Mouse (Mus musculus) MEL (cell line): ENCODE data around the gene Ttc9c. TPM values are rescaled to one million over a fixed set of nuclear protein-coding genes. Genes with fewer than 3 reads are reported as not detected.

ENCODE experiments used
- DNase-seq: peaks from one replicate; pipeline ENCODE4 v3.0.0; 2011; ENCODE audit warnings: low read depth, low spot score
- H3K27ac ChIP-seq: 2 replicates; pipeline ENCODE4 v1.5.1; 2012; ENCODE audit warnings: low read depth, mild to moderate bottlenecking, control low read depth, low read length, moderate library complexity; ENCODE audit not compliant: control insufficient read depth
- H3K27me3 ChIP-seq, 2 experiments: fragments of 150-350 bp in 1 of 2; sonication (generic) in 1 of 2; 2 replicates each; pipeline ENCODE4 v1.6.1; 2012; ENCODE audit warnings: low read length in 2 of 2, mild to moderate bottlenecking in 2 of 2, improper control_type of control experiment in 1 of 2, moderate library complexity in 1 of 2; ENCODE audit not compliant: insufficient read depth in 2 of 2, control insufficient read depth in 1 of 2
- H3K36me3 ChIP-seq, 2 experiments: 2 replicates each; pipeline ENCODE4 v1.6.1; 2012 to 2014; ENCODE audit warnings: low read length in 2 of 2, improper control_type of control experiment in 1 of 2, inconsistent platforms in 1 of 2, mild to moderate bottlenecking in 1 of 2; ENCODE audit not compliant: insufficient read depth in 2 of 2, control insufficient read depth in 1 of 2
- H3K4me1 ChIP-seq, 2 experiments: fragments of 150-350 bp in 1 of 2; sonication (generic) in 1 of 2; 2 replicates each; pipeline ENCODE4 v1.6.1; 2012; ENCODE audit warnings: low read length in 2 of 2, improper control_type of control experiment in 1 of 2, mild to moderate bottlenecking in 1 of 2; ENCODE audit not compliant: insufficient read depth in 2 of 2, control insufficient read depth in 1 of 2
- H3K4me3 ChIP-seq, 2 experiments: fragments of 150-350 bp in 1 of 2; sonication (generic) in 1 of 2; 2 replicates each; pipeline ENCODE4 v1.5.1; 2012; ENCODE audit warnings: low read depth in 2 of 2, low read length in 2 of 2, mild to moderate bottlenecking in 2 of 2, moderate library complexity in 2 of 2, control low read depth in 1 of 2, improper control_type of control experiment in 1 of 2; ENCODE audit not compliant: control insufficient read depth in 1 of 2, insufficient read depth in 1 of 2
- H3K79me2 ChIP-seq: 2 replicates; pipeline ENCODE4 v1.6.1; 2012; ENCODE audit warnings: mild to moderate bottlenecking, low read length, moderate library complexity; ENCODE audit not compliant: control insufficient read depth, poor library complexity, insufficient read depth
- H3K9ac ChIP-seq: 2 replicates; pipeline ENCODE4 v1.6.1; 2012; ENCODE audit warnings: low read depth, mild to moderate bottlenecking, control low read depth, low read length, moderate library complexity; ENCODE audit not compliant: control insufficient read depth, poor library complexity, severe bottlenecking
- H3K9me3 ChIP-seq: fragments of 150-350 bp; sonication (generic); replicated peaks from 2 replicates; pipeline ENCODE4 v1.6.1; 2012; ENCODE audit warnings: mild to moderate bottlenecking, low read length, improper control_type of control experiment, moderate library complexity; ENCODE audit not compliant: insufficient read depth
- BHLHE40 ChIP-seq: IDR thresholded peaks from 2 replicates; pipeline ENCODE4 v1.6.1; 2012; ENCODE audit warnings: low read depth, mild to moderate bottlenecking, inconsistent platforms, low read length, improper control_type of control experiment, borderline replicate concordance
- CHD1 ChIP-seq: IDR thresholded peaks from 2 replicates; pipeline ENCODE4 v1.6.1; 2012; ENCODE audit warnings: low read depth, mild to moderate bottlenecking, inconsistent platforms, low read length, improper control_type of control experiment
- CHD2 ChIP-seq: IDR thresholded peaks from 2 replicates; pipeline ENCODE4 v1.6.1; 2011; ENCODE audit warnings: low read length, improper control_type of control experiment
- CTCF ChIP-seq, 3 experiments: IDR thresholded peaks in 2 of 3; conservative IDR thresholded peaks in 1 of 3; 2 replicates each; pipeline ENCODE4 v1.5.1; 2011 to 2012; ENCODE audit warnings: low read length in 3 of 3, low read depth in 2 of 3, mild to moderate bottlenecking in 2 of 3, improper control_type of control experiment in 1 of 3, inconsistent platforms in 1 of 3, mixed read lengths in 1 of 3, moderate library complexity in 1 of 3; ENCODE audit not compliant: control insufficient read depth in 1 of 3, insufficient read depth in 1 of 3, poor library complexity in 1 of 3, severe bottlenecking in 1 of 3
- E2F4 ChIP-seq: IDR thresholded peaks from 2 replicates; pipeline ENCODE4 v1.6.1; 2011; ENCODE audit warnings: low read depth, low read length, improper control_type of control experiment, borderline replicate concordance
- ELF1 ChIP-seq: IDR thresholded peaks from 2 replicates; pipeline ENCODE4 v1.6.1; 2014; ENCODE audit warnings: low read depth, mild to moderate bottlenecking, inconsistent platforms, low read length, improper control_type of control experiment, moderate library complexity
- ETS1 ChIP-seq: IDR thresholded peaks from 2 replicates; pipeline ENCODE4 v1.6.1; 2012; ENCODE audit warnings: low read depth, mild to moderate bottlenecking, inconsistent platforms, low read length, improper control_type of control experiment, moderate library complexity
- GABPA ChIP-seq: IDR thresholded peaks from 2 replicates; pipeline ENCODE4 v1.6.1; 2012; ENCODE audit warnings: low read depth, mild to moderate bottlenecking, inconsistent platforms, low read length, improper control_type of control experiment, moderate library complexity
- GATA1 ChIP-seq: IDR thresholded peaks from 2 replicates; pipeline ENCODE4 v1.6.1; 2011; ENCODE audit warnings: low read depth, low read length, improper control_type of control experiment
- HCFC1 ChIP-seq: IDR thresholded peaks from 2 replicates; pipeline ENCODE4 v1.6.1; 2012; ENCODE audit warnings: low read depth, mild to moderate bottlenecking, inconsistent platforms, low read length, improper control_type of control experiment, moderate library complexity
- KAT2A ChIP-seq: conservative IDR thresholded peaks from 2 replicates; pipeline ENCODE4 v1.6.1; 2012; ENCODE audit warnings: low read depth, low read length, improper control_type of control experiment, inconsistent platforms
- MAFK ChIP-seq: IDR thresholded peaks from 2 replicates; pipeline ENCODE4 v1.6.1; 2011; ENCODE audit warnings: low read depth, mild to moderate bottlenecking, low read length, improper control_type of control experiment, borderline replicate concordance
- MAX ChIP-seq: IDR thresholded peaks from 2 replicates; pipeline ENCODE4 v1.6.1; 2011; ENCODE audit warnings: low read length, improper control_type of control experiment
- MAZ ChIP-seq: IDR thresholded peaks from 2 replicates; pipeline ENCODE4 v1.6.1; 2012; ENCODE audit warnings: low read depth, mild to moderate bottlenecking, inconsistent platforms, low read length, improper control_type of control experiment
- MEF2A ChIP-seq: IDR thresholded peaks from 2 replicates; pipeline ENCODE4 v1.6.1; 2014; ENCODE audit warnings: low read depth, mild to moderate bottlenecking, inconsistent platforms, low read length, improper control_type of control experiment; ENCODE audit not compliant: poor library complexity, insufficient replicate concordance, severe bottlenecking; ENCODE audit errors: extremely low read depth
- MXI1 ChIP-seq: IDR thresholded peaks from 2 replicates; pipeline ENCODE4 v1.6.1; 2011; ENCODE audit warnings: mild to moderate bottlenecking, low read depth, low read length, improper control_type of control experiment
- MYB ChIP-seq: IDR thresholded peaks from 2 replicates; pipeline ENCODE4 v1.6.1; 2011; ENCODE audit warnings: mild to moderate bottlenecking, low read depth, low read length, improper control_type of control experiment
- MYC ChIP-seq: IDR thresholded peaks from 2 replicates; pipeline ENCODE4 v1.6.1; 2011; ENCODE audit warnings: low read depth, mild to moderate bottlenecking, low read length, improper control_type of control experiment, moderate library complexity
- NRF1 ChIP-seq: IDR thresholded peaks from 2 replicates; pipeline ENCODE4 v1.6.1; 2014; ENCODE audit warnings: low read depth, mild to moderate bottlenecking, inconsistent platforms, low read length, improper control_type of control experiment, moderate library complexity; ENCODE audit not compliant: poor library complexity, insufficient read depth, severe bottlenecking
- POLR2A ChIP-seq, 2 experiments: IDR thresholded peaks; 2 replicates each; pipeline ENCODE4 v1.6.1; 2011 to 2012; ENCODE audit warnings: low read length in 2 of 2, mild to moderate bottlenecking in 2 of 2, control low read depth in 1 of 2, improper control_type of control experiment in 1 of 2, low read depth in 1 of 2, moderate library complexity in 1 of 2; ENCODE audit not compliant: control insufficient read depth in 1 of 2, insufficient read depth in 1 of 2, poor library complexity in 1 of 2
- POLR2AphosphoS2 ChIP-seq: IDR thresholded peaks from 2 replicates; pipeline ENCODE4 v1.6.1; 2011; ENCODE audit warnings: low read length, improper control_type of control experiment
- RAD21 ChIP-seq: IDR thresholded peaks from 2 replicates; pipeline ENCODE4 v1.6.1; 2011; ENCODE audit warnings: mild to moderate bottlenecking, low read depth, low read length, improper control_type of control experiment
- RCOR1 ChIP-seq: IDR thresholded peaks from 2 replicates; pipeline ENCODE4 v1.6.1; 2012; ENCODE audit warnings: low read depth, mild to moderate bottlenecking, inconsistent platforms, low read length, improper control_type of control experiment
- SIN3A ChIP-seq: IDR thresholded peaks from 2 replicates; pipeline ENCODE4 v1.6.1; 2012; ENCODE audit warnings: low read length, improper control_type of control experiment, inconsistent platforms
- SMC3 ChIP-seq: IDR thresholded peaks from 2 replicates; pipeline ENCODE4 v1.6.1; 2011; ENCODE audit warnings: low read depth, low read length, improper control_type of control experiment
- TAL1 ChIP-seq: IDR thresholded peaks from 2 replicates; pipeline ENCODE4 v1.6.1; 2012; ENCODE audit warnings: mild to moderate bottlenecking, inconsistent platforms, low read length, moderate library complexity, mixed read lengths
- TBP ChIP-seq: IDR thresholded peaks from 2 replicates; pipeline ENCODE4 v1.8.0; 2011; ENCODE audit warnings: low read depth, low read length, improper control_type of control experiment
- UBTF ChIP-seq: IDR thresholded peaks from 2 replicates; pipeline ENCODE4 v1.6.1; 2012; ENCODE audit warnings: low read depth, mild to moderate bottlenecking, inconsistent platforms, low read length, improper control_type of control experiment, moderate library complexity, borderline replicate concordance; ENCODE audit not compliant: insufficient read depth
- USF1 ChIP-seq: IDR thresholded peaks from 2 replicates; pipeline ENCODE4 v1.6.1; 2014; ENCODE audit warnings: low read depth, mild to moderate bottlenecking, inconsistent platforms, low read length, improper control_type of control experiment, moderate library complexity
- USF2 ChIP-seq, 2 experiments: IDR thresholded peaks; 2 replicates each; pipeline ENCODE4 v1.6.1; 2011 to 2012; ENCODE audit warnings: improper control_type of control experiment in 2 of 2, low read length in 2 of 2, borderline replicate concordance in 1 of 2, inconsistent platforms in 1 of 2, low read depth in 1 of 2, mild to moderate bottlenecking in 1 of 2; ENCODE audit not compliant: insufficient read depth in 1 of 2
- ZC3H11A ChIP-seq: IDR thresholded peaks from 2 replicates; pipeline ENCODE4 v1.6.1; 2012; ENCODE audit warnings: low read depth, mild to moderate bottlenecking, inconsistent platforms, low read length, improper control_type of control experiment
- ZKSCAN1 ChIP-seq: IDR thresholded peaks from 2 replicates; pipeline ENCODE4 v1.6.1; 2012; ENCODE audit warnings: low read depth, mild to moderate bottlenecking, inconsistent platforms, low read length, improper control_type of control experiment, moderate library complexity
- ZMIZ1 ChIP-seq: IDR thresholded peaks from 2 replicates; pipeline ENCODE4 v1.6.1; 2012; ENCODE audit warnings: low read depth, mild to moderate bottlenecking, inconsistent platforms, low read length, improper control_type of control experiment, moderate library complexity
- ZNF384 ChIP-seq: IDR thresholded peaks from 2 replicates; pipeline ENCODE4 v1.6.1; 2012; ENCODE audit warnings: low read depth, mild to moderate bottlenecking, inconsistent platforms, low read length, improper control_type of control experiment
- polyA plus RNA-seq, 2 experiments: library from polyadenylated mRNA; stranded (reverse) in 1 of 2; unstranded in 1 of 2; fragments of >175 nt in 1 of 2; fragments of >200 nt in 1 of 2; gene quantifications; 2 replicates each; pipeline versions ENCODE4 v1.2.1 to v1.2.4; 2012; ENCODE audit warnings: low replicate concordance in 2 of 2, low read depth in 1 of 2; ENCODE audit not compliant: insufficient read length in 2 of 2, insufficient read depth in 1 of 2, missing spikeins in 1 of 2
- total RNA-seq: library from RNA; depleted of rRNA; stranded (reverse); fragments of 300-350 nt; gene quantifications from 2 replicates; pipeline ENCODE4 v1.2.3, GENCODE M21; 2012; rRNA removed

The Ttc9c gene
- total RNA-seq = 22.9 and 24.2 TPM in 2 replicates
- polyA plus RNA-seq = 10 to 100 TPM in 1 of 2 experiments, not detected in 1; 29.8 TPM

DNA sequence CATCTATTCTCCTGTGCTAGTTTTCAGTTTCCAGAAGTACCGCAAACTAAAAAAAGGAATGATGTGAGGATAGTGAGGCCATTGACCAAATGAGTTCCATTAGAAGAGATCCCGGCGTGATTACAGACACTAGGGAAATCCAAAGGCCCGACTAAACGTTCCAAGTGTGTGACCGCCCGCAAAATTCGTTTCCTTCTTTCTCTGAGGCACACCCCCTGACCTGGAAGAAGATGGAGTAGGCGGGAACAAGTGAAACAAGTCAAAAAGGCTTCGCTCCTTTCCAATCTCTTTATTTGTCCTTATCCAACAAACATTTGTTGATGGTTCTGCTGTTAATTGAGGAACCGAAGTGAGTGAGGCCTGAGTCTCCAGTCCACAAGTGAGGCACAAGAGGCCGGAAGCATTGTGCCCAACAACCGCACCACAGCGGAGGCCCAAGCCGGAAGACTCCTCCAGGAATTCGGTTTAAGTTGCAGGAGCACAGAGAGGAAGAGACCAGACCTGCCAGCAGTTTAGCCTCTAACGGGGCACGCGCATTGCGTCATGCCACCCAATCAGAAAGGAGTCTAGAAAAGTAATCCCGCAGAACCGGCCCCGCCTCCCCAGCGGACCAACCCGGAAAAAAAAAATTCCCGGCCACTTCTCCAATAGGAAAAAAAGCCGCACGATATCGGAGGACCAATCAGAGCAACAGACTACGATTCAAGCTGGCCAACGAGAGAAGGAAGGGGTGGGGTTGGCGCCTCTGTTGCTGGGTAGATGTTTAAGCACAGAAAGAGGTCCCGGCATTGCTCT lies at the start of gene Ttc9c:
Gene Ttc9c, minus strand, starts transcription at position 533 of the 795 bp plus-strand sequence.
- H3K79me2 ChIP-seq = peaks cover 53% of the 10 kb centered on the region
- peak within 1 kb of the TSS; percentile 98 for H3K27ac ChIP-seq
- H3K4me3 ChIP-seq = peak within 1 kb of the TSS; percentile 96 to 98
- no peaks in the 10 kb centered on the region for H3K9me3 ChIP-seq
- DNase-seq = peak; percentile 99
- peaks cover 5 to 11% of the 10 kb centered on the region in 2 experiments; a peak in 3 of 4 replicates for H3K4me1 ChIP-seq
- no peaks in the 10 kb centered on the region for H3K27me3 ChIP-seq
- peak within 1 kb of the TSS; percentile 93 for H3K9ac ChIP-seq
- H3K36me3 ChIP-seq = peaks cover 8 to 31% of the 10 kb centered on the region in 2 experiments
- TF ChIP-seq ZNF384 (peak; percentile 95), RCOR1 (no peak), RAD21 (no peak), TAL1 (no peak), POLR2A (IDR thresholded peaks at IDR 0.05; ENCODE audit: control insufficient read depth in 1 of 2, insufficient read depth in 1 of 2, low read depth in 1 of 2, low read length in 2 of 2, poor library complexity in 1 of 2) (peak in 1 of 2 experiments; percentile 88; a peak in 2 of 4 replicates), ETS1 (peak; percentile 44), USF2 (IDR thresholded peaks at IDR 0.05; ENCODE audit: borderline replicate concordance in 1 of 2, insufficient read depth in 1 of 2, low read depth in 1 of 2, low read length in 2 of 2) (no peak), CHD2 (peak; percentile 87), ZMIZ1 (no peak; the same call in 1 of the 2 replicates), TBP (peak; percentile 86), POLR2AphosphoS2 (peak; percentile 65; the same call in 1 of the 2 replicates), HCFC1 (peak; percentile 80), SIN3A (peak; percentile 94), NRF1 (peak; percentile 59), CHD1 (no peak; the same call in 1 of the 2 replicates), MAX (0 out of 2 replicates have a peak, but pooled peaks have one; percentile 3), MXI1 (peak; percentile 27), BHLHE40 (no peak), CTCF (IDR thresholded peaks at IDR 0.05 in 2 of 3, conservative IDR thresholded peaks at IDR 0.05 in 1 of 3; ENCODE audit: control insufficient read depth in 1 of 3, insufficient read depth in 1 of 3, low read depth in 2 of 3, low read length in 3 of 3, poor library complexity in 1 of 3, severe bottlenecking in 1 of 3) (no peak), KAT2A (peak; percentile 67), ZC3H11A (no peak), MAZ (peak; percentile 48; the same call in 1 of the 2 replicates), E2F4 (no peak), GATA1 (peak; percentile 45; the same call in 1 of the 2 replicates), MYB (0 out of 2 replicates have a peak, but pooled peaks have one; percentile 11), USF1 (peak; percentile 62), MAFK (no peak), UBTF (no peak), ELF1 (peak; percentile 91), SMC3 (no peak), GABPA (no peak), MEF2A (no peak), ZKSCAN1 (no peak), MYC (peak; percentile 72; the same call in 1 of the 2 replicates)
